Mouse (Mus musculus) testis, postnatal 14 days (tissue): ENCODE results near the gene Szt2.

ENCODE experiments used
- DNase-seq: peaks from one replicate; pipeline ENCODE4 v3.0.0; 2021; ENCODE audit warnings: low spot score

Szt2 gene

GRCm38 (mm10) chr4:118409142-118409900 lies at the start of gene Szt2, which contains the start of gene Med8:
Szt2 (minus strand) TSS chr4:118409273.
Med8 (plus strand) TSS chr4:118409337.
- peak; percentile 91 for DNase-seq

DNA sequence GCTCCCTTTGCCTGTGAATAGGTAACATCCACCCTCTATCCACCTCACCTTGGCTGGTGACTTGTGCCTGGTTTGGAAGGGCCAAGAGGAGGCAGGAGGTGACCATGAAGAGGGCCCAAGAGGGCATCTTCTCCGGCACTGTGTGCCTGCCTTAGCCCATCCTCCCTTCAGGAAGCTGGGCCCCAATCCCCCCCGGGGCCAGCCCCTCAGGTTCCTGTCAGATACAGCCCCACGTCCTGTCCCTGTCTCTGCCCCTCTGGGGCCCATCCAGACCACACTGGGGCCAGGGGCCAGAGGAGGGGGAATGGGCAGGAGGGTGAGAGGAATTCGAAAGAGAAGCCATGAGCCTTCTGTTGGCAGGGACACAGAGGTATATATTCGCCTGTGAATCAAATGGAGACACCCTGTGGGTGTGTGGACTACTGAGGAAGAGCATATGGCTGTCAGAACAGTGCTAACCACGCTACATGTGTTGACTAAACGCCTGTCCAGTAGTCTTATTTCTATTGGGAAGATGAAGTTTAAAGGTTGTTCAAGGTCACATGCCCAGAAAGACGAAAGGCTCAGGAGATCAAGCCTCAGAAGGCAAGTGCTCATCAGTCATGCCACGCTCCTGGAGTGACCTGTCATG lies 48.4 kb upstream of the Szt2 start, which contains the start of gene Mpl:
TSS of gene Mpl (minus strand) at position 169 of the 631 bp plus-strand sequence.
- no peak for DNase-seq

DNA sequence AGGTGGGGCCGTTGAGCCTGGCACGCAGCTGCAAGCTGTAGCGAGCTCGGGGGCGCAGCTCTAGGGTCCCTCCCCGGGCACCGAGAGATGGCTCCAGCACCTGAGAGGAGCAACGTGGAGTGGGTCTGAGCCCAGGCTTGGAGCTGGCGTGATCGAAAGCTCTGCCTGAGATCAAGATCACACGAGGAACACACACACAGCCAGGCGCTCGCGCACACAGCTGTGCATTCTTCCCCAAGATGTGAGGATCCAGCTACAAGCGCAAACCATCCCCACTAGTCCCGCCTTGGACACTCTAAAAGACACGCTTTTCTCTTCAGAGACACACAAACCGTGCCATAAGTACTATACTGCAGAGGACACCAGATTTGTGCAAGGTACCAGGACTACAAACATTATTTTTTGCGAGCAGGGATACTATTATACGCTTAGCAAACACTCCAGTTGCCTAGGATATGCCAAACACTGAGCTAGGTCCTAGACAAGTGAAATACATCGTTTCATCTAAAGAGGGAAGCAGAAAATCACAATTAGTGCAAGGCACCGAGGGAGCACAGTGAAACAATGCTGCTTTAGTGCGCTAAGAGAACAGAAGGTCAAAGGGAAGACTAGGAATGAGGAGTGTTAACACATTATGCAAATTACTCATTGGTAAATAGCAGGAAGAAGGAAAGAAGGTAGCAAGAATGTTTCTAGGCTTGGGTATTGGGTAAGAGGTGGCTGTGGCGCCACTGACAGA lies 37.5 kb upstream of the Szt2 start:
- DNase-seq = no peak

- DNase-seq = no peak
These were observed 36.8 kb upstream of the Szt2 start for GRCm38 (mm10) chr4:118445781-118446414.

- DNase-seq = no peak
These were observed 36.0 kb upstream of the Szt2 start for GRCm38 (mm10) chr4:118445088-118445487.

GRCm38 (mm10) chr4:118437829-118438253 lies 28.8 kb upstream of the Szt2 start:
- DNase-seq = peak; percentile 38

DNA sequence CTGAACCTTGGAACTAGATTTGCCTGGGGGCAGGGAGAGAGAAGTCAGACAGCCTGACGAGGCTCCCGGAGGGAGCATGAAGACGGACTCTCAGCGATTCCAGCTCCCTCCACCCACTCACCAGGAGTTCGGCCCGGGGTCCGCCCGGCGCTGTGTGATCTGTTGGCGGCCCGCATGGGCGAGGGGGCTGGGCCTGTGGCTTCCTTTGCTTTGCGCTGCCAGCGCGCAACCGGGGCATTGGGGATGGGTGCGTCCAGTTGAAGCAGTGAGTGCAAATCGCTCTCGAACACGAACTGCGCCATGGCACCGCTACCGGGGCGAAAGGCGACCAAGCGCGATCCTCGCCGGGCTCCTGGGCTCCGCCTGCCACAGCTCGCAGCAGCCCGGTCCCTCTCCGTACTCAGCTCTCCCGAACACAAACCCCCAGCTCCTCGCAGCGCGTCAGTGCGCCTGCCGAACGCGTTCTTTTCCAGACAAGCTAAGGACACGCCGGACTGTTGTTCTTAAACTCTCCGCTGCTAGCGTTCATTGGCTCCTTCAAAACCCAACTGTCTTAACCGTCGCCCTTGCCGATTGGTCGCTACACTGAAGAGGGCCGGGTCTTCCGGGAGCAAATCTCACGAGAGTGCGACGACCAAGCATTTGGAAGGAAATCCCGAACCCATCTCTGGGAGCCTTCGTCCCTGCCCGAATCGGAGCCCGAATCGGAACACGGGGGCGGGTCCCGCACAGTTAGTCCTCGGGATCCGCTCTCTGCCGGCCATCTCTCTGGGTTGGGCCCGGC lies 27.9 kb upstream of the Szt2 start, which contains the start of gene Cdc20:
TSS of gene Cdc20 (minus strand) at position 533 of the 784 bp plus-strand sequence.
- peak; percentile 96 for DNase-seq

- no peak for DNase-seq
These were observed 23.3 kb upstream of the Szt2 start for GRCm38 (mm10) chr4:118432332-118432731.

- DNase-seq = no peak
These were observed 20.3 kb upstream of the Szt2 start for GRCm38 (mm10) chr4:118429215-118429895.

GRCm38 (mm10) chr4:118428531-118429214 lies 19.6 kb upstream of the Szt2 start:
- DNase-seq = no peak

DNA sequence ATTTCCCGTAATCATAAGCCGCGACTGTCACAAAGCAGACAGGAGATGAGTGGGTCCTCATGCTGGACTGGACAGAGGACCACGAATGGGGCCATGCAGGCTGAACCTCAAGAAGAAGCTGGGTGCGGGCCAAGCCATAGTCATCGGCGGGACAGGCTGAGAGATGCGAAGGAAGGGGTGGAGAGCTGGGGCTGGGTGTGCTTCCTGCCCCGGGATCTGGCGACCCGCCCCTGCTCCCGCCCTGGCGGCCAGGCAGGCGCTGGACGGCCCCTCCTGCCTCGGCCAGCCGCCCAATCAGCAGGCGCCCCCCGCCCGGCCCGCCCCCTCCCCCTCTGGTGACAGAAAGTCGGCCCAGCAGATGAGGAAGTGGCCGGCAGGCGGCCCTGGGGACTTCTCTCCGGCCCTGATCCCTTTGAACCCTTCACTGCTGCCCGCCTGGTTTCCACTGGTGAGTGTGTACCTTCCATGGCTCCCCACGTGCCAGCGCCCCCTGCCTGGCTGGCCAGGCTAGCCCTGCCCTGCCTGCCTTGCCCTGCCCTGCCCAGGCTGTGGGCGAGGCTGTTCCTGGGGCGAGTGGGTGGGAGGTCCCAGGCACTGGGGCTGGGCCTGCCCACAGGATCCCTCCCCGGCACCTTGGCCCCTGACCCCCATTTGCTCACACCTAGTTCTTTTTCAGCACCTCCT lies 18.8 kb upstream of the Szt2 start, which contains the start of gene Elovl1:
TSS of gene Elovl1 (plus strand) at position 326 of the 684 bp plus-strand sequence.
- peak; percentile 85 for DNase-seq

DNA sequence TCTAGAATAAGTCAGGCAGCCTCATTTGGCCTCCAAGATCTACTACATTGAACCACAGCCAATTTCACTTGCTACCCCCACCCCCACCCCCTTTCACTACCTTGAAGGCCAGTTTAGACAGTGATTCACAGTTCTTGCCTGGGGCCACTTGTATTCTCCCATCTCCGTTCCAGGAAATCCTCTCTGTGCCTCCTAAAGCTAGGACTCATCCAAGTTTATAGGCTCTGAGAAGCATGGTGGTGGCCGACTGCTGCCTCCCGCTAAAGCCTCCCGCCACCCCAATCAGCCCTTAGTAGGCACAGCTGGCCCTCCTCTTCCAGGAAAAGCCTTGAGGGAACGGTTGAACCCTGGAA lies 18.3 kb upstream of the Szt2 start:
- DNase-seq = no peak

DNA sequence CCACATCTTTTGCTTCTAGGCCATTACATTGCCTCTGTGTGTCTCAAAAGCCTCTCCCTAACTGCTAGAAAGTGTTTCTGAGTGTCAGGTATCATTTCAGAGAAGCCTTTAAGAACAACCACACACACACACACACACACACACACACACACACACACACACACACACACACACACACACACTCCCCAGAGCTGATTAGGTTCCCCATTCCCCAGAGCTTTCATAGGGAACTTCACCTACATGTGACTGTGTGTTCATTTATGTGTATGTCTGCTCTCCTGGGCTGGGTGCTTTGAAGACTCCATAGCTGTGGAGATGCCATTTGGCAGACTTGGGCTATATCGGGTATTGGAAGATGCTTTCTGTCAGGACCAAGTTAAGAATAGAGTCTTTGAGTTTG lies 16.3 kb upstream of the Szt2 start:
- DNase-seq = no peak

DNA sequence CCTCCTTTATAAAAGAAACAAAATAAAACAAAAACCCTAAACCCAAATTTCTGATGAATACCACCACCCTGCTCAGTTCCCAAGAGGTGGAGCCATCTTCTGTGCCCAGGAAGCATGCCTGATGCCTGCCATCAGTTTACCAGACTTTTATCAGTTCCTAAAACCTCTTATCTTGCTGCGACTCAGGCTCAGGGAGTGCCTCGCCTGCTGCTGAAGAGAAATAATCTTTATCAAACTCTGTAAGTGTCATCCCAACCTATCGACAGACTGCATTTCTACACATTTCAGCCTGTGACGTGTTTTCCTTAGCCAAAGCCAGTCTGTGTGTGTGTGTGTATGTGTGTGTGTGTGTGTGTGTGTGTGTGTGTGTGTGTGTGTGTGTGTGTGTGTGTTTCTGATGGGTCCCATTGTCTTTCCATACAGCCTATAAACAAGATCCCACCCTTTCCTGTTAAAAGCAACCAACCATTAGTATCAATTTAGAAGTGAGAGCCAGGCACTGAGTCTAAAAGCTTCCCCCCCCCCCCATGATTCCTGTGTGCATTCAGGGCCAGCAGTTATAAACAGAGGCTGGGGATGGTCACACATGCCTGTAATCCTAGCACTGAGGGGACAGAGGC lies 15.6 kb upstream of the Szt2 start:
- no peak for DNase-seq

- DNase-seq = no peak
These were observed 12.3 kb upstream of the Szt2 start for GRCm38 (mm10) chr4:118421384-118421783.

GRCm38 (mm10) chr4:118417112-118417797 lies 8.2 kb upstream of the Szt2 start:
- DNase-seq = no peak

GRCm38 (mm10) chr4:118416329-118416728 lies 7.3 kb upstream of the Szt2 start:
- no peak for DNase-seq

DNA sequence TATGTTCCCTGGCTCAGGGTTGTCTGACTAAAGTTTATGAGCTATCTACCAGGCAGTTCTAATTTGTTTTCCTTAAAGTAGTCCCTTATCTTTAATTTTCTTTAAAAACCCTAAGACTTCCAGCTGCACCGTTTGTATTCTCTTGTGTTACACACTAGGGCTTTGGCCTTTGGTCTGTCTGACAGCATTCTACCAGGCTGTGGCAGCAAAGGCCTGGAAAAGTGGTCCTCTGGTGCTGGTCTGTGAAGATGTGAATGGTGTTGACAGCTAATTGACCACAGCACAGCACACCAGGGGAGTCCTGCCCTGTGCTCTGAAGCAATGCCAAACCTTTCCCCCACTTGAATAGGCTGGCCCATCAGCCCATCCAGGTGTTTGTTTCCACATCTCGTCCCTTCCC lies 6.7 kb upstream of the Szt2 start:
- DNase-seq = no peak
